Mouse (Mus musculus): Measurements from ENCODE around the gene Lmbr1l.

- no peak for TF ChIP-seq POLR2A (IDR thresholded peaks at IDR 0.05; ENCODE audit: borderline replicate concordance, low read depth, low read length)
- no peak for TF ChIP-seq CTCF (IDR thresholded peaks at IDR 0.05; ENCODE audit: low read depth, low read length)
Measured at GRCm38 (mm10) chr15:98948382-98948781, 30.4 kb upstream of the Lmbr1l start.
